Mouse (Mus musculus): ENCODE results near the gene Coro6.

DNA sequence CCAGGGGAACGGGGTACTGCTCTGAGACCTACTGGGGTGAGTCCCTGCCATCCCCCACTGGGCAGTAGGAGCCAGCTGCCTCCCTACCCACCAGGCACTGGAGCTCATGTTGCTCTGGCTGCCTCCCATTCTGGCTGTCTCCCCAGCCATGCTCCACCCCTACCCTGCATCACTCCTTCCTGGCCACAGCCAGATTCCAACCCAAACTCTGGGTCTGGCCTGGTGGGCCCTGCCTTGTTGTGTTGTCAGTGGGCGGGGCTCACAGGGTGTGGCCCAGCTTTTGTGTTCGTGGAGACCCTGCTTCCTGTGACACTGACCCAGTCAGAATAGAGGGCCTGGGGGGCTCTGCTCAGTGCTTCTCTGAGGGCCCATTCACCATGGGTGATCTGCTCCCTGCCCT is 41.3 kb downstream of the Coro6 start:
- TF ChIP-seq CTCF (IDR thresholded peaks at IDR 0.05; ENCODE audit: borderline replicate concordance, control insufficient read depth, extremely low read depth, insufficient read depth, low read length, poor library complexity) (no peak), POLR2A (IDR thresholded peaks at IDR 0.05; ENCODE audit: control insufficient read depth, extremely low read depth, insufficient read depth, low read length, poor library complexity) (no peak)

All from thymus, adult 2 months (tissue).